Mouse (Mus musculus) stomach, embryonic 16.5 days (tissue): ENCODE data around the gene Dthd1. TPM values are rescaled to one million over a fixed set of nuclear protein-coding genes. Genes with fewer than 3 reads are reported as not detected.

Experiments
- ATAC-seq: fragments of 200-750 bp; cut with Nextera tagmentation; 2 replicates; pipeline ENCODE4 v1.8.0; 2017; ENCODE audit warnings: moderate number of reproducible peaks, moderate TSS enrichment; ENCODE audit not compliant: insufficient read depth, low FRiP score
- H3K27ac ChIP-seq: fragments of 300-500 bp; sonication (generic); 2 replicates; pipeline ENCODE4 v1.5.1; 2014; ENCODE audit warnings: low read length
- H3K27me3 ChIP-seq: fragments of 300-500 bp; sonication (generic); 2 replicates; pipeline ENCODE4 v1.6.1; 2014; ENCODE audit warnings: low read length, control low read depth, mixed read lengths; ENCODE audit not compliant: control insufficient read depth, insufficient read depth
- H3K36me3 ChIP-seq: fragments of 300-500 bp; sonication (generic); 2 replicates; pipeline ENCODE4 v1.6.1; 2014; ENCODE audit warnings: low read length; ENCODE audit not compliant: control insufficient read depth, insufficient read depth
- H3K4me1 ChIP-seq: fragments of 300-500 bp; sonication (generic); 2 replicates; pipeline ENCODE4 v1.6.1; 2014; ENCODE audit warnings: low read length, control low read depth, mixed read lengths; ENCODE audit not compliant: control insufficient read depth, insufficient read depth
- H3K4me2 ChIP-seq: fragments of 300-500 bp; sonication (generic); 2 replicates; pipeline ENCODE4 v1.6.1; 2014; ENCODE audit warnings: low read depth, low read length, mixed read lengths
- H3K4me3 ChIP-seq: fragments of 300-500 bp; sonication (generic); replicated peaks from 2 replicates; pipeline ENCODE4 v1.5.1; 2014; ENCODE audit warnings: mild to moderate bottlenecking, low read length
- H3K9ac ChIP-seq: fragments of 300-500 bp; sonication (generic); 2 replicates; pipeline ENCODE4 v1.6.1; 2014; ENCODE audit warnings: low read length
- H3K9me3 ChIP-seq: fragments of 300-500 bp; sonication (generic); replicated peaks from 2 replicates; pipeline ENCODE4 v1.6.1; 2016; ENCODE audit warnings: low read length, control low read depth; ENCODE audit not compliant: control insufficient read depth
- WGBS: fragments of 180-500 bp; shearing (Covaris S2); extraction: QIAGEN DNeasy Blood & Tissue Kit; methylation state at CpG from one replicate; pipeline ENCODE4 v1.1.7; 2014; 5-methylcytosine and 5-hydroxymethylcytosine counted together
- polyA plus RNA-seq: library from polyadenylated mRNA; unstranded; fragments of >200 nt; fragmentation: Nextera tagmentation; extraction: Ambion mirVana; gene quantifications from 2 replicates; pipeline ENCODE4 v1.2.1, GENCODE M21; 2015

The Dthd1 gene
- polyA plus RNA-seq, 1 experiment from 2014 or later, result not detected

DNA sequence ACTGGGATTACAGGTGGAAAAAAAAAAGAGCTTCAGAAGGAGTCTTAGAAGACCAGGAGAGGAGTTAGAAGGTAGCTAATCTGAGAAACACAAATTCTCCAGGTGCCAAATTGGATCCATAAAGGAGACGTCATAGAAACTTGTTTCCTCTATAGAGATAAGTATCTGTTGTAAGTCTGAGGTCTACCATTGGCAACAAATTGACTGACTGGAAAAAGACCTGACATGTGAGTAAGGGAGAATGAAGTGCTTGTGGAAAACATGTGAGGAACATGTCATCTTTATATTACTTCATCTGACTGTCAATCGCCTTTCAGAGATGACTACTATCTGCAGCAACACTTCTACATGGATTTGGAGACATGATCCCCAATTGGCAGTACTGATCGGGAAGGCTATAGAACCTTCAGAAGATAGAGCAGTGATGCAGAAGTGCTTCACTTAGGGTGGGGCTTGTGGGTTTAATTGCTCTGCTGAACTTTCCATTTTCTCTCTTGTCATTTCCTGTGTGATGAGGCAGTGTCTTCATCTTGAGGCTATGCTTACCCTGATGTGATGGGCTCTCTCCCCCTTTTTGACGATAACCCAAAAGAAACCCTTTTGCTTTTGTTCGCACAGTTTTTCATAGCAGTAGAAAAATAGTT is 22.6 kb upstream of the Dthd1 start:
- Histone ChIP-seq H3K27ac (no peak overlapping the region), H3K4me1 (no peaks in the 10 kb centered on the region), H3K9ac (no peak overlapping the region), H3K4me3 (no peak overlapping the region), H3K36me3 (no peaks in the 10 kb centered on the region), H3K4me2 (no peak overlapping the region), H3K27me3 (no peaks in the 10 kb centered on the region), H3K9me3 (no peaks in the 10 kb centered on the region)
- 88% methylated on average over 5 of the region's 5 CpGs for WGBS
- no peak for ATAC-seq

DNA sequence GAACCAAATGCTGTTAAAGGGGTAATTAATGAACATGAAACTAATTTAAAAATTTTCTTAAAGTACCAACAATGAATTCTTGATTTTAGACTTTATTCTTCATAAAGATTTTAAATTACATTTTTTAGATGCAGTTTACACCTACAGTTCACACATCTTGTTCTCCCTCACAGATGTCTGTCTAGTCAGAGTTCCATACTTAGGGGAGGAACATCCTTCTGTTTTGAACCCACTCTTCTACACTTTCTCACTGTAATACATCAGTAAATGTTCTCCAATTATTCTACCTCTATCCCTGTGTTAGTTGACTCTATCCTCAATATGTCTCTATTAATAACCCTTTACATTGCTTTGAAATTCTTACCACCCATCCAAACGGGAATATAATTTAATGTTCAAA is 20.8 kb upstream of the Dthd1 start:
- H3K27me3 ChIP-seq, result no peaks in the 10 kb centered on the region
- no peaks in the 10 kb centered on the region for H3K36me3 ChIP-seq
- H3K27ac ChIP-seq, result no peak overlapping the region
- no peak overlapping the region for H3K4me2 ChIP-seq
- 86% methylated on average over 1 of the region's 1 CpGs for WGBS
- no peaks in the 10 kb centered on the region for H3K4me1 ChIP-seq
- no peak for ATAC-seq
- H3K9ac ChIP-seq, result no peak overlapping the region
- no peak overlapping the region for H3K4me3 ChIP-seq
- no peaks in the 10 kb centered on the region for H3K9me3 ChIP-seq

DNA sequence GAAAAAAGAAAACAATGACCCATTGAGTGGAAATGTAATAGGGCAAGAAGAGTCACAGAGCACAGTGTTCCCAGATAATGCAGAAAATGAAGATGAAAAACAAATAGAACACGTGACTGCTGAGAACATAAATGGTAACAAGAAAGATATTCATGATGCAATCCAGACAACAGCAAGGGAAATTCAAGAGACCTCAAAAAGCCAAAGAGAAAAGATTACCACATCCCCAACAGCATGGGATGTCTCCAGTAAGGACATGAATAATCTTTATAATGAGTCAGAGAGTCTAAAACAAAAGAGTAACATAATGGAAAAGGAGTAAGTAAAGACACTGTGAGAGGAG is 420 bp downstream of the Dthd1 start:
- H3K27ac ChIP-seq, result no peak overlapping the region
- no peak for ATAC-seq
- no peaks in the 10 kb centered on the region for H3K36me3 ChIP-seq
- H3K4me3 ChIP-seq, result no peak overlapping the region
- no peak overlapping the region for H3K4me2 ChIP-seq
- H3K9me3 ChIP-seq, result no peaks in the 10 kb centered on the region
- H3K4me1 ChIP-seq, result no peaks in the 10 kb centered on the region
- no peak overlapping the region for H3K9ac ChIP-seq
- H3K27me3 ChIP-seq, result no peaks in the 10 kb centered on the region
- WGBS, result 64% methylated on average over 1 of the region's 1 CpGs

DNA sequence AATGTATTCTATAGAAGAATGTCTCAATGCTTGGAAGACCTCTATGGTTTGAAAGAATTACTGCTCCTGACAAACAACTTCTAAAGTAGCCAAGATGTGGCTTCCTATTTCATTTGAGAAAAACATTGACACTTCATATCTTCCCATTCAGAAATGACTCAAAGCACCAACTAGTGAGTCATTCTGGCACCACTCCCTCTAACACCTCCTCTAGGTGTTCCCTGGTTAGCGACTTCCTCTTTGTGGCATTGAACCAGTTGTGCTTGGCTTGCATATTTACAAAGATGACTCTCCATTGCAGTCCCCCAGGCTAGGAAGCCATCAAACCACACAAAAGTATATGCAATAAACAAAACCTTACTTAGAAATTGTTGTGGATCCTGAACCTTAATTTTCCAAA is 2.1 kb downstream of the Dthd1 start:
- H3K27me3 ChIP-seq, result no peaks in the 10 kb centered on the region

DNA sequence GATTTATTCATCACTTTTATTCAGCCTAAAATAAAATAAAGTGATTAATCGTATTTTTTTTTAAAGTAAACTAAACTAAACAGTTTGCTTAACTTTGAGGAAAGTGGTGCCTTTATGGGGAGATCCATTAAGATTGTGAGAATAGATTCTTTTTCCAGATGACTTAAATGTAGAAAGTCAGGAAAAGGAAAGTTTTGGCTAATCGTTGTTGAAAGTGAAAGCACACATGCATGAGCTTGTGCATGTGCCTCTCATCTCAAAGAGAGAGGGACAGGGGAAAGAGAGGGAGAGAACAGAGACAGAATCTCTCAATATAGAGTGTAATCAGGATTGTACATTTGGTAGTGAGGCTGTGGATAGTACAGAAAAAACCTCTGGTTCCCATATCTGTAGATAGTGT is 5.9 kb downstream of the Dthd1 start:
- no peak overlapping the region for H3K4me3 ChIP-seq
- no peaks in the 10 kb centered on the region for H3K36me3 ChIP-seq
- no peaks in the 10 kb centered on the region for H3K9me3 ChIP-seq
- H3K27ac ChIP-seq, result no peak overlapping the region
- H3K4me2 ChIP-seq, result no peak overlapping the region
- 71% methylated on average over 2 of the region's 2 CpGs for WGBS
- no peaks in the 10 kb centered on the region for H3K27me3 ChIP-seq
- ATAC-seq, result no peak
- no peaks in the 10 kb centered on the region for H3K4me1 ChIP-seq
- no peak overlapping the region for H3K9ac ChIP-seq

More for the DNA sequence above, 2.1 kb downstream of the Dthd1 start:
- Histone ChIP-seq H3K36me3 (no peaks in the 10 kb centered on the region), H3K9me3 (no peaks in the 10 kb centered on the region), H3K4me1 (no peaks in the 10 kb centered on the region), H3K4me3 (no peak overlapping the region), H3K9ac (no peak overlapping the region), H3K4me2 (no peak overlapping the region), H3K27ac (no peak overlapping the region)
- ATAC-seq, result no peak
- 60% methylated on average over 1 of the region's 1 CpGs for WGBS

DNA sequence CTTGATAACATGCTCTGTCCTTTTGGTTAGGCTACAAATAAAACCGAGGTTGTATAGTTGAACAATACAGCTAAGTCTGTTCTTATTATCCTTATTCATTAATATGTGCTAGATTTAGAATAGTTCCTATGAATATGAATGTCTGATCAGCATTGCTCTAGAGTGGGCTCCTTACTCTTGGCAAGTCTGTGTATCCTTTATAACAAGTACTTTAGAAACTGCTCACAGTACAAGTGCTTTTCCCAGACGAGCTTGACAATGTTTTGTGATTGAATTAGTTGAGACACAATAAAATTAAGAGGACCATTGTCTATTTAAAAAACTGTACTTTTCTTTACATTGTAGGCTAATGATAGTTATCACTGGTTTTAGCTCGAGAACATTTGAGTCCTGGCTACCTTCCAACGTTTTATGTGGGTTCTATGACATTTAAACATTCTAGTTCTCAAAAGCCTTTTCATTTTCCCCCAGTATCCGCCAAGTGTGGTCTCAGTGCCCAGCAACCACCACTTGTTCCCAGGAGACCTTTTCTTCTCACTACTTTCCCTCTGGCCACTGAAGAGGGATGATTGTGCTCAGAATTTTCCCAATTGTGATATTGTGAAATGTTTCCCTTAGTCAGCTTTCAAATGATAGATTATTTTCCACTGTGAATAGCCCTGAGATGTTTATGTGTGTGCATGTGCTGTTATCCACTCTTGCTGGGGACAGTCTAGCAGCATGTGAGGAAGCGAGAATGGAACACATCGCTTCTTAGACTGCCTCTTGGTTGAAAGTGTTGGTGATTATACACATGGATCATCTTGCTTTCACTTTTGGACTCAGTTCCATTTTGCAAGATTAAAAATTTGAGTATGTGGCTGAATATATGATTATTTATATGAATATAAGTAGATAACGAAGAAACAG is 7.0 kb downstream of the Dthd1 start:
- Histone ChIP-seq H3K36me3 (no peaks in the 10 kb centered on the region), H3K9ac (no peak overlapping the region), H3K4me1 (no peaks in the 10 kb centered on the region), H3K4me3 (no peak overlapping the region), H3K4me2 (no peak overlapping the region), H3K27ac (no peak overlapping the region), H3K9me3 (no peaks in the 10 kb centered on the region), H3K27me3 (no peaks in the 10 kb centered on the region)
- WGBS, result 62% methylated on average over 8 of the region's 8 CpGs
- ATAC-seq, result no peak

DNA sequence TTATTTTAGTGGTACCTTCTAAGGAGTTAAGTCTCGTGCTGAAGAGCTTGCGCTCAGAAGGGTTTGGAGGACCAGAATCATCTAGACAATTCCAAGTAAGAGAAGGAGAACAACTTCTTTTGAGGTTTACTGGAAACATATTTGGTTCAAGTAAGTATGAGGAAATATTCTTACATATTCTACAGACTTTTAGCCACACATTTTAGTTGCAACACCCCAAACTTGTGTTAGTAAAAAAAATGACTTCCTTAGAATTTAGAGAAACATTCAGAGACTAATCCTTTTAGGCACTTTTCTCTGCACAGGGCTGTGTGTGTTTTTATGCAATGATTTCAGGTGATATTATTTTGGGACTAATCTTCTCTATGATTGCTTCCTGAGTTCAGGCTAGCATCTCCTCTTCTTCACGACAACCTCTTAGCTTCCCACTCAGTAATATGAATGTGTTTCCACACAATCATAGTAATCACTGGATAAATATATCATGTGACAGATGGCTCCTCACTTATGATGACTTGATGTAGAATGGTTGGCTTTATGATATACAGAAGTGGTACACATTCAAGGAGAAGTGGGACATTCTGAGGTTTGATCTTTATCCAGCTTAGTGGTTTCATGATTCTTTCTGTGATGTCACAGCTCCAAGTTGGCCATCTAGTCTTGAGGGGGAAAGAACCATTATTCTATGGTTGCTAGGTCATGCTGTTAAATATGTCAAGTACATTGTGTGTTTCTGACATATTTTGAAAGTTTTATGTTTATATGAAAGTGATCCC is 29.5 kb downstream of the Dthd1 start:
- Histone ChIP-seq H3K4me2 (no peak overlapping the region), H3K4me1 (no peaks in the 10 kb centered on the region), H3K4me3 (no peak overlapping the region), H3K27me3 (no peaks in the 10 kb centered on the region), H3K36me3 (no peaks in the 10 kb centered on the region), H3K9ac (no peak overlapping the region), H3K27ac (no peak overlapping the region), H3K9me3 (no peaks in the 10 kb centered on the region)
- WGBS, result 88% methylated on average over 3 of the region's 3 CpGs
- ATAC-seq, result no peak

DNA sequence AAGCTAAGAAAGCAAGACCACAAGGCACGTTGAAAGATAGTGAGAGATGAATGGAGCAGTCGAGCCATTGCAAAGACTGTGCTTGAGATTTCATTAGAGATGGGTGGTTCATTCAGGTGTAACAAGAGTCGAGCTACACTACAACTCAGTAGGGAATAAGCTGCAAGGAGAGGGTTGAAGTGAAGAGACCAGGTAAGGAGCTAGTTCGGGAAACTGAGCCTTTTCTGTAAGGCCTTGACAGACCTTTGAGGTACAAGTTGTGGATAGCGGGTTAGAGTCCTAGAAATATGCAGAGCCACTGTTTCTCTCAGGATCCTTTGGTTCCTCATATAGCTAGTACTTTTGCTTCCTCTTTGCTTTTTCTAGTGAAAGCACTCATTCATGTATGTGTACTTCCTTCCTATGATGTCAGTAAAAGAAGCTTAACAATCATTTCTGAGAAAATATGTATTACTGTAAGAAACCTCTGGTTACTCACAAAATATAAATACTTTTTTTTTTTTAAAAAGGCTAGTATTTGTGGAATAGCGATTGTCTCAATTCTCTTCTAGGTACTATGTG is 33.0 kb downstream of the Dthd1 start:
- no peak overlapping the region for H3K4me3 ChIP-seq
- 82% methylated on average over 6 of the region's 6 CpGs for WGBS

DNA sequence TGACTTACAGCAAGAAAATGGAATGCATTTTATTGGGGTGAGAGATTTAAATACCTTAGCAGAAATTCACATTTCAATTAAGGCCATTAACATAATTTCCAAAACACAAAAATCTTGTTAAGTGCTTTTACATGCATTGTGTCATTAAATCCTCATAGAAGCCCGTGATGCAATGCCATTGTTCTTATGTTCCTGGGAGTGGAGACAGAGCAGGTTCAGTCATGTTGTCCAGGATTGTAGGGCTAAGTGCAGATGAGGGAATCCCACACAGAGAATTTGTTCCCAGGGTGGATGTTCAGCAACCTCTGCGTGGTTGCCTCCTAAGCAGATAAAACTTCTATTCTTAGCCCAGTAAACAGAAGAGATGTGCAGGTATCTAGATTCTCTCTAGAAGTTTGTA is 37.7 kb downstream of the Dthd1 start:
- H3K4me1 ChIP-seq, result no peaks in the 10 kb centered on the region
- H3K36me3 ChIP-seq, result no peaks in the 10 kb centered on the region
- ATAC-seq, result no peak
- no peak overlapping the region for H3K4me2 ChIP-seq
- no peaks in the 10 kb centered on the region for H3K9me3 ChIP-seq
- H3K9ac ChIP-seq, result no peak overlapping the region
- H3K27me3 ChIP-seq, result no peaks in the 10 kb centered on the region
- no peak overlapping the region for H3K27ac ChIP-seq
- H3K4me3 ChIP-seq, result no peak overlapping the region
- 53% methylated on average over 2 of the region's 2 CpGs for WGBS

More for the DNA sequence above, 33.0 kb downstream of the Dthd1 start:
- Histone ChIP-seq H3K4me1 (no peaks in the 10 kb centered on the region), H3K9me3 (no peaks in the 10 kb centered on the region), H3K27me3 (no peaks in the 10 kb centered on the region), H3K9ac (no peak overlapping the region), H3K4me2 (no peak overlapping the region), H3K36me3 (no peaks in the 10 kb centered on the region), H3K27ac (no peak overlapping the region)
- ATAC-seq, result no peak
